In the genomic region with DNA sequence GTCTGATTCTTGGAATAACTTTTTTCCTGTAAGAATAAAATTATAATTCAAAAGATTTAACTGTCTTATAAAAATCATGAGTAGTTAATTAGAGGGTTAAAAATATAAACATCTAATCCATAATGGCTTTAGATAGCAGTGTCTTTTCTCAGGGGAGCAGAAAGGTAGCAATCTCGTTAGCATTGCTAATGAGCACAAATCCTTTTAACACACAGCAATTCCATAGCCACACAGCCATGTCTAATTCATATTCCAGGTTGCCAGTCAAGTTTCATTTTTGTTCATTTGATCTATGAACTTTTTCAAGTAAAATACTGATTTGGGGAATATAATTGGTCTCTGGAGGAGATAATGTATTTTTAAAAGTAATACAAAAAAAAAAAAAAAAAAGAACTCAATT, we compare ENCODE assay signal across 13 mouse cellular contexts.
"Had no signal": no experiment of that assay in that cellular context is flagged by ENCODE, and none has a peak within 500 bp of the region (broad histone marks: within the 10 kb centered on the region; RNA-seq: fewer than 3 reads in every experiment).

No protein-coding gene starts in this region.

- H3K9ac ChIP-seq: liver, embryonic 12.5 days; liver, embryonic 14.5 days; lung, embryonic 14.5 days; neural tube, embryonic 12.5 days; stomach, embryonic 15.5 days had no signal

- H3K9me3 ChIP-seq: liver, embryonic 12.5 days; neural tube, embryonic 12.5 days; stomach, embryonic 15.5 days had no signal

- DNase-seq: lung, adult 18-20 months; lung, embryonic 14.5 days; lung, postnatal 10 days; lung, postnatal 4 days; right cerebral cortex, postnatal 14 days; thymus, adult 2 months; thymus, postnatal 25 days; thymus, postnatal 4 days had no signal

- H3K4me3 ChIP-seq: liver, embryonic 12.5 days; neural tube, embryonic 12.5 days; stomach, embryonic 15.5 days had no signal

- H3K4me2 ChIP-seq: liver, embryonic 12.5 days; lung, embryonic 14.5 days; neural tube, embryonic 12.5 days; stomach, embryonic 15.5 days had no signal

- ATAC-seq: liver, embryonic 12.5 days had no signal

- H3K4me1 ChIP-seq: liver, embryonic 12.5 days; neural tube, embryonic 12.5 days; stomach, embryonic 15.5 days had no signal

- H3K27me3 ChIP-seq: liver, embryonic 12.5 days; neural tube, embryonic 12.5 days; stomach, embryonic 15.5 days had no signal

- H3K27ac ChIP-seq: liver, embryonic 12.5 days; liver, embryonic 14.5 days; neural tube, embryonic 12.5 days; stomach, embryonic 15.5 days; stomach, postnatal 0 days had no signal

- H3K36me3 ChIP-seq: liver, embryonic 12.5 days; neural tube, embryonic 12.5 days; stomach, embryonic 15.5 days had no signal
